Mouse (Mus musculus) layer of hippocampus, postnatal 36 days (tissue): ENCODE measurements around the gene Gjd2. TPM values are rescaled to one million over a fixed set of nuclear protein-coding genes. Genes with fewer than 3 reads are reported as not detected.

ENCODE experiments used
- DNase-seq, 2 experiments: peaks; one replicate each; pipeline ENCODE4 v3.0.0; 2022
- total RNA-seq, 2 experiments: library from RNA; stranded (reverse); gene quantifications; 2 replicates each; pipeline ENCODE4 v1.2.3; 2021

Gene Gjd2
- total RNA-seq = 1 to 10 TPM; 5.2 to 6.6 TPM

GRCm38 (mm10) chr2:114013295-114013771 lies at the start of gene Gjd2:
Gene Gjd2, minus strand, starts transcription at chr2:114013619.
- no peak for DNase-seq

DNA sequence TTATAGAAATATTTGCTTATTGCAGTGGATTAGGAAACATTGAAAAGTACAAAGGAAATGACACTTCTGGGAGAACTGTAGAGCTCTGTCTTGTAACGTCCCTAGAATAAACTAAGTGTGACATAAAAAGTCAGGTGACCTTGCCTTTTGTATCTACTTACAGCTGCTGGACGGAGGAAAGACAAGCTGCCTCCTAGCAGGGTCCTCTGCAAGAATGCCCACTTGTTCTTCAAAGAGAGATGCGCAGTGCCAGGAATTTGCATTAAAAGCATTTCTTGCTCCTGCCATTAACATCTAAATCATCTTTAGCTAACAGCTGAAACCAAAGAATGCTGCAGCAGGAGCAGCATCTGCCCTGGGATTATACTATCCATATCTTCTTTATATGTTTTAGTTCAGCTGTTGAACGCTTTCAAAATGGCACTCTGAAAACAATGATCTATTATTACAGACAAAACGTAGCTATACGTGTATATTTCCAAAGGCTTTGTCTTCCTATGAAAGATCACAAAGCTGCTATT lies 46.7 kb upstream of the Gjd2 start:
- no peak for DNase-seq

DNA sequence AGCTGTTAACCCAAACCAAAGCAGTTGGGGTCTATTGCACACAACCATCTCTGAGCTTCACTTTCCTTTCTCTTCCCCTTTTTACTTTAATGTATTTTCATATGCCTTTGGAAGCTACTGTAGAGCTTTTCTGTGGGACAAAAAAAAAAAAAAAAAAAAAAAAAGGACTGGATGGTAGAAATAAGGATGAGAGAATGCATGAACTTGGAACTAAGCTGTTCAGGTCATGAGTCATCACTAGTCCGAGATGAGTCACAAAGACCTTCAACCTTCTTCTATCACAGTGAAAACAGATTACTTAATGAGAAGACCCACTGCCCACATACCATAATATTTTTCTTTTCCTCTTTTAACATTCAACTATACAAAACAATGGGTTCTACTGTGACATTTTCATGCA lies 46.2 kb upstream of the Gjd2 start:
- DNase-seq = no peak

- DNase-seq = no peak
Measured at GRCm38 (mm10) chr2:114058226-114058796, 44.9 kb upstream of the Gjd2 start.

DNA sequence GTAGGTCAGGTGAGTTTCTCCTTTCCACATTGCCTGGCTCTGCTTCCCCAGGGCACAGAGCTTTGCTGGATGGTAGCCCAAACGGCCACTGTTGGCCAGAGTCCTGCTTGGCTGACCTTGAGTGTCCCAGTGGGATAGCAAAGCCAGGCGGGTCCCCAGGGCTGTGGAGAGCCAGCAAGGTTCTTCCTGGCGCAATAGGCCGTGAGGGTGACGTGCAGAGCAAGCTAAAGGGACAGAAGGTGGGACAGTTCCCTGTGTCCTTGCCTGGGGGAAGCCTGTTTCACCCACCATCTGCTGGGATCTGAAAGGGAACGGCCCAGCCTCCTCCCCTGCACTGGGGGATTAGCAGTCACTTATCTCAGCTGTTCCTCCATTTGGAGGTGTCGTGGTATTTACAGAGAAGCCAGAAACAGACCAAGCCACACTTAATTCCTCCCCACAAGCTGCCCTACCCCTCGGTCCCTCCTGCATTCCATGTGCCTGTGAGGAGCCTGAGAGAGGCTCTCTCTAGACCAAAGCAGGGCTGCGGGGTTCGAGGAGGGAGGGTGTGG lies 44.0 kb upstream of the Gjd2 start:
- no peak for DNase-seq

GRCm38 (mm10) chr2:114054129-114054528 lies 40.7 kb upstream of the Gjd2 start:
- DNase-seq = no peak

DNA sequence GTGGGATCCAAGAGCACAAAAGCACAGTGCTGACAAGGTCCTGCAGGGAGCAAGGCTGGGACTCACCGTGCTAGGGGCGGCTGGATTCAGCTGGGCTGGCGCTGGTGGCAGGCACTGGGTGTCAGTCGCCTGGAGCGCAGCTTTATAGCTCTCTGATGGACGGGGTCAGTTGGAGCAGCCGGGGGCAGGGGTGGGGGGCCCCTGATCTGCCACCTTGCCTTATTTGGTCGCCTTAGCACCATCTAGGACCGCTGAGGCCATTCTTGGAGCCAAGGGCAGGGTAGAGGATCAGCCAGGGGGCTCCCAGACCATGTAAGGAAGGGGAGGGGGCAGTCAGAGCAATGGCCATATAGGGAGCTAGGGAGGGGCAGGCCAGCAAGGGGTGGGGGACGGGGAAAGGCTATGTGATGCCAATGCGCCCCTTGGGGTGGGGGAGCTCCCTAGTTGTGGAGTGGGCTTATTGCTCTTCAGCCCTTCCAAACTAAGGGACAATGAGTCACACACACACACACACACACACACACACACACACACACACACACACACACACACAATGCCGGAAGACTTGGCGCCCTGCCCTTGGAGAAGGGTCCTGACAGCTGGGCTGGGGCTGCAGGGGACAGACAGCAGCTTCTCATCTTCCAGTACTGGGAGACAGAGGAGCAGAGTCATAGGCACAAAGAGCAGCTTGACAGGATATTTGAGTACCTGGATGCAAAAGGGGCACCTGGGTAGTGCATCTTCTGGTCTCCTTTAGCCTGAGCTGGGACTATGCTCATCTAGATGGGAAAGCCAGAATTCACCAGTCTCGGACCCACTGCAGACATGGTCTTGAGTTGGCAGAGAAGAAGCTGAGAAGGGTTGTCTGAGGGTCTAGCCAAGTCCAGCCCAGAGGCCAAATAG lies 39.5 kb upstream of the Gjd2 start, which contains the start of gene Actc1:
Actc1 (minus strand) TSS at position 853 of the 903 bp plus-strand sequence.
- DNase-seq = no peak

DNA sequence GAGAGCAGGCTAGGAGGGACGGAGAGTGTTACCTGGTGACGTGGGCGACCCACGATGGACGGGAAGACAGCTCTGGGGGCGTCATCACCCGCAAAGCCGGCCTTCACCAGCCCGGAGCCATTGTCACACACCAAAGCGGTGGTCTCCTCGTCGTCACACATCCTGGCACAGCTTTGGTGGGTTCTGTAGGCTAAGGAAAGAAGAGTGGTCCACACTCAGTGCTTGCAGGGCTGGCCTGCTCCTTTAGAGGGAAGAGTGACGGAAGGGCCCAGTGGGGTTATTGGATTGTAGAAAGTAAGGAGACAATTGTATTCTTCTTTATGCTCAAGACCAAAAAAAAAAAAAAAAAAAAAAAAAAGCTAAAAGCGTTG lies 38.4 kb upstream of the Gjd2 start:
- no peak for DNase-seq

DNA sequence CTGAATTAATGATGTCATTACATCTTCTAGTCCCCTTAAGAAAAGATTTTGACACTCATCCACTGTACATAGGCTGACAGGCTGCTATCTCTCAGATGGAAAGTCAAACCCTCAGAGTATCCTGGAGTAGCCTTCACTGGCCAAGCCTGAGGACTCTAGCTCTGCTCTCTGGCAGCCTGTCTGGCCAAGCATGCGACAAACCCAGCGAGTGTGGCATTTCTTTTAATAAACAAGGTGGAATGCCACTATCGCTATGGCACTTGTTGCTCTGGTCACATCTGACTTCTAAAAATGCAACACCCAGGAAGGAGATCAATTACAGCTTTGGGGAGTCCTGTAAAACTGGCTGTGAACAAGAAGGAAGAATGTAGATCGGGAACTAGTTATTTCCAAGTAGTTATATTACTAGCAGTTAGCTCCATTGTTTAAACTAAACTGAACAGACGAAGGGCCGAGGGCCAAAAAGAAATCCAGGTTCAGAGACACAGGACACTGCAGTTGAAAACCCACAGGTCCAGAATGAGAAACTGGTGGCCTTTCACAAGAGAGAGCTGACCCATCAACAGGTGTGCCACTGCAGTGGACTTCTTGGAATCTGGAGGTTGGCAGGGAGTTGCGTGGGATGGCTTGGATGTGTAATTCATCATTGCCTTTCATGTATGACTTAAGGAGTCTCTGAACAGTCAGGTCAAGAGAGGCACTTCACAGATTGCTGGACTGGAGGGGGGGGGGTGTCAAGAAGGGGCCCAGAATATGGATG lies 37.9 kb upstream of the Gjd2 start:
- DNase-seq = no peak

- DNase-seq = no peak
Measured at GRCm38 (mm10) chr2:114050150-114050549, 36.7 kb upstream of the Gjd2 start.

DNA sequence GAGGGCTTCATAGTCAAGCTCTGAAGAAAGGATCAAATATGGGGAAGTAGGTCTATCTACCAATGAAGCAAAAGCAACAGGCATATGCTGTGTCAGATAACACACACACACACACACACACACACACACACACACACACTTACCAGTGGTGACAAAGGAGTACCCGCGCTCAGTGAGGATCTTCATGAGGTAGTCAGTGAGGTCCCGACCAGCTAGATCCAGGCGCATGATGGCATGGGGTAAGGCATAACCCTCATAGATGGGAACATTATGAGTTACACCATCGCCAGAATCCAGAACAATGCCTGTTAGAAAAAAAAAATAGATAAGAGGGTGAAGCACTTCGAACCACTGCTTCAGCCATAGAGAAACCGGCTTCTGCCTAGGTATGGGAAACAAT lies 36.0 kb upstream of the Gjd2 start:
- no peak for DNase-seq

GRCm38 (mm10) chr2:114047960-114048611 lies 34.7 kb upstream of the Gjd2 start:
- no peak for DNase-seq

DNA sequence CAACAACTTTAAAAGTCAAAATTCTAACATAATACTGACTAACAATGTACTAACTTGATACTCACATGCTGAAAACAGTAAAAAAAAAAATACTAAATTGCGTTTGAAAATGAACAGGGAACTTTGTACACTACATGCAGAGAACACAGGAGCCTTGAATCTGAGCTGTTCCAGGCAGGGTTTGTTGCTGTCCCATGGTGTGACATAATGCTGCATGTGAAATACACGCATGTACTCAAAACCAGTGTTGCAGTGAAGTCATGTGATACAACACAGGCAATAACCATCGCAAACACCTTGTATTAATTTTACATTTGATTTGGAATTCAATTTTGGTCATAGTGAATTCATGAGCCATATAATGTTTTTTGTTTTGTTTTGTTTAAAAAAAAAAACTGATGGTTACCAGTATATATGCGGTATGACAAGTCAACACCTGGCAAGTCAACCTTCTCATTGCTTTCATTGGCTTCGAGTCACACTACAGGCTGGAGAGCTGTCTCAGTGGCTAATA lies 32.8 kb upstream of the Gjd2 start:
- DNase-seq = no peak

- DNase-seq = no peak
Measured at GRCm38 (mm10) chr2:114037926-114038325, 24.5 kb upstream of the Gjd2 start.

DNA sequence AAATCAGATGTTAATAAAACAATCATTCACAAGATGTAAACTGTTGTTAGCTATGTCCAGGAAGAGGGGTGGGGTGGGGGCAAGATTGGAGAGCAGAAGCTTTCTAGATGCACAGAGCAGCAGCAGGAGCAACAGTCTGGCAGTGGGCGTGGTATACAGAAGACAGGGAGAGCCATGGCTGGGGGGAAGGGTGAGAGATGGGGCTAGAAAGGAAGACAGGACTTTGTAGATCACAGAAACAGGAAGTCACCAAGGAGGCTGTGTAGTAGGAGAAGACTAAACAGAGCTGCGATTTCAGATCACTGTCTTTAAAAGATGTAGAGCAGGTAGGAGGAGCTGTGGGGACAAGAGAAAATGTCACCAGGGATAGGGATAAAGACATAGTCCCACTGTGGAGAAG lies 18.8 kb upstream of the Gjd2 start:
- DNase-seq = no peak

DNA sequence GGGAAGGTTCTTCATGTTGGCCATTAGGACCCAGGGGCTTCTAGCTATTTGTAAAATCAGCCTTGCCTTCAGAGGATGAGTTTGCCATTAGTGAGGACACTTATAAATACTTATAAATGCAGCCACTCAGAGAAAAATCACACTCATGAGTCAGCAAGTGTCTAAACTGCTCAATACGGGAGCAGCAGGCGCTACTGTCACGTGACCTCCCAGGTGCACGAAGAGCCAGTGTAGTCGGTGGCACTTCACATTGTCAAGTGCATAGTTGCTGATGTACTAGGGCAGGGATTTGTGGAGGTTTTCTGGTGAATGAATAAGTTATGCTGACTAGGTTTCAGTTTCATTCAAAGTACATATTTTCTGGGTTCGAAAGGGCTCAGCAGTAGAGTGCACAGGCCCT lies 10.0 kb upstream of the Gjd2 start:
- DNase-seq = no peak

DNA sequence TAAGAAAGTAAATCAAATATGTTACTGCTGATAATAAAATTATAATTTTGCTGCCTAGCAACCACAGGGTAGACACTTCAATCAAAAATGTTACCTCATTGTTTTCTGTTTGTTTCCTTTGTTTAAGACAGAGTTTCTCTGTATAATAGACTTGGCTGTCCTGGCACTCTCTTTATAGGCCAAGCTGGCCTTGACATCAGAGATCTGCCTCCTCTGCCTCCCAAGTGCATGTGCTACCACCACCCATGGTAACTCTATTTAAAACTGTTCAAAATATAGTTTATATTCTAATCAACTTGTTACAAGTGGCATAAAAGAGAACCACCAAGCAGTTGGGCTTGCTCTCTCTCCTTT lies 6.8 kb upstream of the Gjd2 start:
- DNase-seq = no peak

DNA sequence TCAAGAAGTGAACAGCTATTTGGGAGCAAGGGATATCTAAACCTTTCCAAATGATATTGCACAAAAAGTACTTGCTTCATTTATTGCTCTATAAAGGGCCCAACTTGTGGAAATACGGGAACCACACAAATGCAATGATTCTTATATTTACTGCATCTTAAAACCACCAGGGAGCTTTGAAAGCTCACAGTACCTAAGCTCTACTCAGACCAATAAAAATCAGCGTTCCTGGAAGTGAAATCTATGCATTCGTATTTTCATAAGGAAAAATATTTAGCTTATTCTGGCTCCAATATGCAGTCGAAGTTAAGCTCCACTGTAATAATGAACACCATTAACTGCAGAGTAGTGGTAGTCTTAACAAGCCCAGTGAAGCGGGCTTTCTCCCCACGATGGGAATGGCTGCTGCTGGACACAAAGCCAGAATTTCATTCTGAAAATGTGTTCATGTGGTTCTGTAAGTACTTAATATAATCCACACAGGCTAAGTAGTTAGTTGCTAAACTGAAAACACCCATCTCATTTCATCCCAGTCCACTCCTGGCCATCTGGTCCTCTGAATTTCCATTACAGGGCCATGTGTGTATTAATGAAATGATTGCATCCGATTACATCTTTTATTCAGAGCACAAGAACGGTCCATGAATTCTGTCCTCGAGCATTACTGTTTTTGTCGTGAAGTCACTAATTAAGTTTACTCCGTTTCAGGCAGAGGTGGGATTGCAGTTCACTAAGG lies 6.2 kb upstream of the Gjd2 start:
- DNase-seq = no peak

DNA sequence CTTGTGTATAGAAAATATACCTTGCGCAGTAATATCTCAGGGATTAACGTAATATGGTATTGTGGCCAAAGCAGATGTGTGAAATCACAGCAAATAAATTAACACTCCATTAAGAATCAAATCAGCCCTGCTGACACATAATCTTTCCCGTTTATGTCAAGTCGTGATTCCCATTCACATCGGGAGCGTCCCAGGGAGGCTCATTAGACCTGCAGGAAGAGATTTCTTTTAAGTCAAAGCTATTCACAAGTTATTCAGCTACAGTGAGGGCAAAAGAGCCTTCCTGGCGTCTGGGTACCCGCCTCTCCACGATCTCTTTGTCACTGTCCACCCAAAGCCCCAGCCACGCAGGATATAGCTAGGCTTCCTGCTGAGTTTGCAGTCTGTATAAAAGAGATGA lies 4.7 kb upstream of the Gjd2 start:
- DNase-seq = no peak

DNA sequence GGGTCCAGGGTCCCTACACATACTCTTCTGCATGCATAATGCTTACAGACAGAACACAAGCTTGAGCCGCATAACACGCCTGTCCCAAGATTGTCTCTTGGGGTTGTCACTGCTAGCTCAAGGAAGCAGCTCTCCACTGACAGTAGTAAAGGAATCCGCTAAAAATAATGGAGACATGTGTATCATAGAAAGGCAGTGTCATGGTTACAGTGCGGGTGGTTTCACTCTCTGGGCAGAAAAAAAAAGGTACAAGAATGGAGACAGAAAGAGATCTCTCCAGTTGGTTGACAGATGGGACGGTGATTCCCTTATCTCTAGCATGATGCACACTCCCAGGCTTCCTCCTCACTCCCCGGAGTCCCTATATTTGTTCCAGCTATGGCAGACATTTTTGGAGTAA lies 1.4 kb upstream of the Gjd2 start:
- DNase-seq = no peak

DNA sequence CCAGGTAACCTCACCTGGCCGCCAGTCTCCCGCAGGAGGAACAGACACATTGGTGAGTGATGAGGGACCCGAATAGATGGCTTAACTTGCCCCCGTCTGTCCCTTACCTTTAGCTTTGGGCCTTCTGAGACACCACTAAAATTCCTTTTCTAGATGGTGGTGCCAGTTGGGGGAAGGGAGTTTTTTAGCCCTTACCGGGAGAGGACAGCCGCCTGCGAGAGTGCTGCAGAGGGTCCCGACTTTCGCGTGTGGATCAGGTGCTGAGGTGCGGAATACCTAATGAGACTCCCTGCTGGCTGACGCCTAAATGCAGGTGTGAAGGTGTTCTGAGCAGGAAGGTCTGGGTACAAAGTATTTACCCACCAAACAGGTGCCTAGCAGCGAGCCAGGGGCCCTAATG lies 427 bp upstream of the Gjd2 start:
- DNase-seq = no peak
